Mouse (Mus musculus): ENCODE measurements at regions not wholly inside any gene's neighbourhood (a gene's known extent, or its start where the extent isn't known, plus 50 kb on each side); places are given as distances from the start of the nearest gene placed in this dataset.

GRCm38 (mm10) chr2:178929033-178929432 is 498.7 kb downstream of the Cdh26 start:
- no peak for TF ChIP-seq POLR2A (IDR thresholded peaks at IDR 0.05; ENCODE audit: extremely low read depth, insufficient read depth, low read length)
- TF ChIP-seq CTCF (IDR thresholded peaks at IDR 0.05; ENCODE audit: low read depth, low read length): no peak
- H3K27me3 ChIP-seq (ENCODE audit: control insufficient read depth, insufficient read depth, low read length): no peaks in the 10 kb centered on the region
- no peaks in the 10 kb centered on the region for H3K36me3 ChIP-seq (ENCODE audit: control insufficient read depth, insufficient read depth, low read length)
- H3K4me1 ChIP-seq (ENCODE audit: control insufficient read depth, insufficient read depth, low read length): no peaks in the 10 kb centered on the region
- H3K4me3 ChIP-seq (ENCODE audit: insufficient read depth, low read depth, low read length): no peak overlapping the region
- H3K27ac ChIP-seq (replicated peaks; ENCODE audit: insufficient read depth, low read depth, low read length): no peak overlapping the region
- no peak overlapping the region for H3K9ac ChIP-seq (ENCODE audit: low read depth, low read length)
- DNase-seq (ENCODE audit: extremely low read depth, low read depth, low spot score): no peak
- 78% methylated on average over 6 of the region's 6 CpGs for WGBS
- H3K79me2 ChIP-seq (ENCODE audit: control insufficient read depth, insufficient read depth, low read length): no peaks in the 10 kb centered on the region

GRCm38 (mm10) chr2:178930125-178930524 is 499.8 kb downstream of the Cdh26 start:
- H3K9ac ChIP-seq (ENCODE audit: low read depth, low read length): no peak overlapping the region
- WGBS: 42% methylated on average over 2 of the region's 2 CpGs
- no peak for DNase-seq (ENCODE audit: extremely low read depth, low read depth, low spot score)
- no peaks in the 10 kb centered on the region for H3K79me2 ChIP-seq (ENCODE audit: control insufficient read depth, insufficient read depth, low read length)
- no peaks in the 10 kb centered on the region for H3K4me1 ChIP-seq (ENCODE audit: control insufficient read depth, insufficient read depth, low read length)
- no peak overlapping the region for H3K4me3 ChIP-seq (ENCODE audit: insufficient read depth, low read depth, low read length)
- H3K36me3 ChIP-seq (ENCODE audit: control insufficient read depth, insufficient read depth, low read length): no peaks in the 10 kb centered on the region
- TF ChIP-seq POLR2A (IDR thresholded peaks at IDR 0.05; ENCODE audit: extremely low read depth, insufficient read depth, low read length) (no peak), CTCF (IDR thresholded peaks at IDR 0.05; ENCODE audit: low read depth, low read length) (no peak)
- H3K27ac ChIP-seq (replicated peaks; ENCODE audit: insufficient read depth, low read depth, low read length): no peak overlapping the region
- H3K27me3 ChIP-seq (ENCODE audit: control insufficient read depth, insufficient read depth, low read length): no peaks in the 10 kb centered on the region

GRCm38 (mm10) chr2:178948471-178948870 is 493.8 kb upstream of the Cdh4 start:
- DNase-seq (ENCODE audit: extremely low read depth, low read depth, low spot score): no peak
- Histone ChIP-seq H3K27ac (replicated peaks; ENCODE audit: insufficient read depth, low read depth, low read length) (no peak overlapping the region), H3K4me3 (ENCODE audit: insufficient read depth, low read depth, low read length) (no peak overlapping the region), H3K36me3 (ENCODE audit: control insufficient read depth, insufficient read depth, low read length) (no peaks in the 10 kb centered on the region), H3K27me3 (ENCODE audit: control insufficient read depth, insufficient read depth, low read length) (no peaks in the 10 kb centered on the region), H3K9ac (ENCODE audit: low read depth, low read length) (no peak overlapping the region), H3K4me1 (ENCODE audit: control insufficient read depth, insufficient read depth, low read length) (no peaks in the 10 kb centered on the region), H3K79me2 (ENCODE audit: control insufficient read depth, insufficient read depth, low read length) (no peaks in the 10 kb centered on the region)
- TF ChIP-seq POLR2A (IDR thresholded peaks at IDR 0.05; ENCODE audit: extremely low read depth, insufficient read depth, low read length) (no peak), CTCF (IDR thresholded peaks at IDR 0.05; ENCODE audit: low read depth, low read length) (no peak)
- 81% methylated on average over 6 of the region's 6 CpGs for WGBS

- no peaks in the 10 kb centered on the region for H3K27me3 ChIP-seq (ENCODE audit: control insufficient read depth, insufficient read depth, low read length)
- TF ChIP-seq POLR2A (IDR thresholded peaks at IDR 0.05; ENCODE audit: extremely low read depth, insufficient read depth, low read length): no peak
- TF ChIP-seq CTCF (IDR thresholded peaks at IDR 0.05; ENCODE audit: low read depth, low read length): no peak
- WGBS: 58% methylated on average over 4 of the region's 4 CpGs
Measured at GRCm38 (mm10) chr2:178949103-178949502, 493.1 kb upstream of the Cdh4 start.

GRCm38 (mm10) chr2:178950304-178950703 is 491.9 kb upstream of the Cdh4 start:
- no peak overlapping the region for H3K9ac ChIP-seq (ENCODE audit: low read depth, low read length)
- H3K4me1 ChIP-seq (ENCODE audit: control insufficient read depth, insufficient read depth, low read length): no peaks in the 10 kb centered on the region
- DNase-seq (ENCODE audit: extremely low read depth, low read depth, low spot score): no peak
- H3K4me3 ChIP-seq (ENCODE audit: insufficient read depth, low read depth, low read length): no peak overlapping the region
- no peaks in the 10 kb centered on the region for H3K36me3 ChIP-seq (ENCODE audit: control insufficient read depth, insufficient read depth, low read length)
- H3K79me2 ChIP-seq (ENCODE audit: control insufficient read depth, insufficient read depth, low read length): no peaks in the 10 kb centered on the region
- WGBS: 44% methylated on average over 1 of the region's 1 CpGs
- H3K27ac ChIP-seq (replicated peaks; ENCODE audit: insufficient read depth, low read depth, low read length): no peak overlapping the region
- TF ChIP-seq POLR2A (IDR thresholded peaks at IDR 0.05; ENCODE audit: extremely low read depth, insufficient read depth, low read length) (no peak), CTCF (IDR thresholded peaks at IDR 0.05; ENCODE audit: low read depth, low read length) (no peak)
- no peaks in the 10 kb centered on the region for H3K27me3 ChIP-seq (ENCODE audit: control insufficient read depth, insufficient read depth, low read length)

More at GRCm38 (mm10) chr2:178949103-178949502, 493.1 kb upstream of the Cdh4 start:
- Histone ChIP-seq H3K36me3 (ENCODE audit: control insufficient read depth, insufficient read depth, low read length) (no peaks in the 10 kb centered on the region), H3K4me3 (ENCODE audit: insufficient read depth, low read depth, low read length) (no peak overlapping the region), H3K4me1 (ENCODE audit: control insufficient read depth, insufficient read depth, low read length) (no peaks in the 10 kb centered on the region), H3K27ac (replicated peaks; ENCODE audit: insufficient read depth, low read depth, low read length) (no peak overlapping the region), H3K79me2 (ENCODE audit: control insufficient read depth, insufficient read depth, low read length) (no peaks in the 10 kb centered on the region), H3K9ac (ENCODE audit: low read depth, low read length) (no peak overlapping the region)
- DNase-seq (ENCODE audit: extremely low read depth, low read depth, low spot score): no peak

GRCm38 (mm10) chr2:178954420-178955067 is 487.7 kb upstream of the Cdh4 start:
- no peak for DNase-seq (ENCODE audit: extremely low read depth, low read depth, low spot score)
- H3K79me2 ChIP-seq (ENCODE audit: control insufficient read depth, insufficient read depth, low read length): no peaks in the 10 kb centered on the region
- no peaks in the 10 kb centered on the region for H3K36me3 ChIP-seq (ENCODE audit: control insufficient read depth, insufficient read depth, low read length)
- H3K4me1 ChIP-seq (ENCODE audit: control insufficient read depth, insufficient read depth, low read length): no peaks in the 10 kb centered on the region
- TF ChIP-seq CTCF (IDR thresholded peaks at IDR 0.05; ENCODE audit: low read depth, low read length) (no peak), POLR2A (IDR thresholded peaks at IDR 0.05; ENCODE audit: extremely low read depth, insufficient read depth, low read length) (no peak)
- no peak overlapping the region for H3K4me3 ChIP-seq (ENCODE audit: insufficient read depth, low read depth, low read length)
- WGBS: 78% methylated on average over 2 of the region's 2 CpGs
- H3K27ac ChIP-seq (replicated peaks; ENCODE audit: insufficient read depth, low read depth, low read length): no peak overlapping the region
- no peak overlapping the region for H3K9ac ChIP-seq (ENCODE audit: low read depth, low read length)
- no peaks in the 10 kb centered on the region for H3K27me3 ChIP-seq (ENCODE audit: control insufficient read depth, insufficient read depth, low read length)

Measured in liver, adult 2 months (tissue).